Mouse (Mus musculus): ENCODE measurements around the gene Gstm4. TPM values are rescaled to one million over a fixed set of nuclear protein-coding genes. Genes with fewer than 3 reads are reported as not detected.

The Gstm4 gene
- total RNA-seq, 2 experiments from 2014 or later = 7.8 to 11.8 TPM

- DNase-seq (ENCODE audit: low spot score in 2 of 2) = no peak
- intact Hi-C loops (cut with DNase I) = loop anchor here (5.0 kb wide), 1 partner anchor 44 kb away; no protein-coding TSS in a partner anchor
Measured at GRCm38 (mm10) chr3:108072983-108073569, 28.4 kb upstream of the Gstm4 start.

- peak; percentile 56 to 60 for DNase-seq (ENCODE audit: low spot score in 2 of 2)
- intact Hi-C loops (cut with DNase I) = loop anchor here (1.0 to 5.0 kb wide), 2 partner anchors 47 to 78 kb away; no protein-coding TSS in a partner anchor
Measured at GRCm38 (mm10) chr3:108070295-108071293, 25.9 kb upstream of the Gstm4 start.

GRCm38 (mm10) chr3:108069231-108069870 lies 24.7 kb upstream of the Gstm4 start:
- intact Hi-C loops (cut with DNase I) = loop anchor here (10.0 kb wide), 1 partner anchor 375 kb away; the partner anchor contains the start of gene Ahcyl1
- no peak for DNase-seq (ENCODE audit: low spot score in 2 of 2)

- intact Hi-C loops (cut with DNase I) = loop anchor here (10.0 kb wide), 1 partner anchor 374 kb away; the partner anchor contains the start of gene Ahcyl1
- DNase-seq (ENCODE audit: low spot score in 2 of 2) = no peak
Measured at GRCm38 (mm10) chr3:108068826-108069225, 24.1 kb upstream of the Gstm4 start.

- intact Hi-C loops (cut with DNase I) = loop anchor here (10.0 kb wide), 1 partner anchor 373 kb away; the partner anchor contains the start of gene Ahcyl1
- no peak for DNase-seq (ENCODE audit: low spot score in 2 of 2)
Measured at GRCm38 (mm10) chr3:108067370-108067934, 22.8 kb upstream of the Gstm4 start.

- no peak for DNase-seq (ENCODE audit: low spot score in 2 of 2)
- intact Hi-C loops (cut with DNase I) = loop anchor here (10.0 kb wide), 1 partner anchor 371 kb away; the partner anchor contains the start of gene Ahcyl1
Measured at GRCm38 (mm10) chr3:108065551-108065950, 20.9 kb upstream of the Gstm4 start.

- DNase-seq (ENCODE audit: low spot score in 2 of 2) = no peak
- intact Hi-C loops (cut with DNase I) = loop anchor here (5.0 to 10.0 kb wide), 2 partner anchors 147 to 370 kb away; partner anchors contain the start of gene Ahcyl1
Measured at GRCm38 (mm10) chr3:108064672-108065071, 20.0 kb upstream of the Gstm4 start.

GRCm38 (mm10) chr3:108062648-108063047 lies 18.0 kb upstream of the Gstm4 start:
- no peak for DNase-seq (ENCODE audit: low spot score in 2 of 2)
- intact Hi-C loops (cut with DNase I) = loop anchor here (2.0 to 10.0 kb wide), 3 partner anchors 145 to 368 kb away; partner anchors contain the start of gene Ahcyl1

GRCm38 (mm10) chr3:108061420-108061819 lies 16.7 kb upstream of the Gstm4 start:
- intact Hi-C loops (cut with DNase I) = loop anchor here (5.0 to 10.0 kb wide), 2 partner anchors 144 to 367 kb away; partner anchors contain the start of gene Ahcyl1
- DNase-seq (ENCODE audit: low spot score in 2 of 2) = no peak

GRCm38 (mm10) chr3:108050493-108050892 lies 5.8 kb upstream of the Gstm4 start:
- DNase-seq (ENCODE audit: low spot score in 2 of 2) = no peak
- intact Hi-C loops (cut with DNase I) = loop anchor here (10.0 kb wide), 1 partner anchor 96 kb away; no protein-coding TSS in a partner anchor

GRCm38 (mm10) chr3:108048306-108048705 lies 3.6 kb upstream of the Gstm4 start:
- intact Hi-C loops (cut with DNase I) = no loop called here
- DNase-seq (ENCODE audit: low spot score in 2 of 2) = no peak

- DNase-seq (ENCODE audit: low spot score in 2 of 2) = no peak
- intact Hi-C loops (cut with DNase I) = no loop called here
Measured at GRCm38 (mm10) chr3:108046944-108047655, 2.4 kb upstream of the Gstm4 start.

- no peak for DNase-seq (ENCODE audit: low spot score in 2 of 2)
- intact Hi-C loops (cut with DNase I) = no loop called here
Measured at GRCm38 (mm10) chr3:108033156-108033555, 11.5 kb downstream of the Gstm4 start.

- intact Hi-C loops (cut with DNase I) = no loop called here
- no peak for DNase-seq (ENCODE audit: low spot score in 2 of 2)
Measured at GRCm38 (mm10) chr3:108032113-108032512, 12.6 kb downstream of the Gstm4 start.

- no peak for DNase-seq (ENCODE audit: low spot score in 2 of 2)
- intact Hi-C loops (cut with DNase I) = loop anchor here (5.0 kb wide), 1 partner anchor 47 kb away; no protein-coding TSS in a partner anchor
Measured at GRCm38 (mm10) chr3:108028641-108029365, 15.9 kb downstream of the Gstm4 start.

GRCm38 (mm10) chr3:108026597-108026996 lies 18.1 kb downstream of the Gstm4 start:
- no peak for DNase-seq (ENCODE audit: low spot score in 2 of 2)
- intact Hi-C loops (cut with DNase I) = loop anchor here (5.0 kb wide), 1 partner anchor 44 kb away; no protein-coding TSS in a partner anchor

- DNase-seq (ENCODE audit: low spot score in 2 of 2) = no peak
- intact Hi-C loops (cut with DNase I) = loop anchor here (5.0 kb wide), 1 partner anchor 44 kb away; no protein-coding TSS in a partner anchor
Measured at GRCm38 (mm10) chr3:108026049-108026448, 18.6 kb downstream of the Gstm4 start.

- no peak for DNase-seq (ENCODE audit: low spot score in 2 of 2)
- intact Hi-C loops (cut with DNase I) = loop anchor here (5.0 kb wide), 1 partner anchor 43 kb away; no protein-coding TSS in a partner anchor
Measured at GRCm38 (mm10) chr3:108025318-108025717, 19.4 kb downstream of the Gstm4 start.
